Mouse (Mus musculus): ENCODE data around the gene Frmd4a. TPM values are rescaled to one million over a fixed set of nuclear protein-coding genes. Genes with fewer than 3 reads are reported as not detected.
"Not testable (repeated sequence)": the region's sequence is repeated elsewhere in the genome, so short reads cannot be mapped to it uniquely, and the experiment has no call there.

The Frmd4a gene
- polyA plus RNA-seq, 1 experiment from 2014 or later = 57.1 TPM

- no peaks in the 10 kb centered on the region for H3K4me1 ChIP-seq (replicated peaks)
- 74% methylated on average over 9 of the region's 9 CpGs for WGBS
Measured at GRCm38 (mm10) chr2:4326241-4327010, 308.9 kb downstream of the Frmd4a start.

GRCm38 (mm10) chr2:4327011-4327340 lies 309.5 kb downstream of the Frmd4a start:
- no peaks in the 10 kb centered on the region for H3K27me3 ChIP-seq
- no peaks in the 10 kb centered on the region for H3K4me1 ChIP-seq (replicated peaks)
- no peak overlapping the region for H3K4me2 ChIP-seq (replicated peaks)
- H3K36me3 ChIP-seq = no peaks in the 10 kb centered on the region
- H3K27ac ChIP-seq = no peak overlapping the region
- no peak overlapping the region for H3K9ac ChIP-seq (replicated peaks)
- H3K4me3 ChIP-seq (replicated peaks) = no peak overlapping the region
- no peak for ATAC-seq
- WGBS = 88% methylated on average over 4 of the region's 4 CpGs
- no peaks in the 10 kb centered on the region for H3K9me3 ChIP-seq

More at GRCm38 (mm10) chr2:4326241-4327010, 308.9 kb downstream of the Frmd4a start:
- no peak overlapping the region for H3K9ac ChIP-seq (replicated peaks)
- H3K27ac ChIP-seq = no peak overlapping the region
- no peak overlapping the region for H3K4me3 ChIP-seq (replicated peaks)
- H3K4me2 ChIP-seq (replicated peaks) = no peak overlapping the region
- no peaks in the 10 kb centered on the region for H3K27me3 ChIP-seq
- H3K9me3 ChIP-seq = no peaks in the 10 kb centered on the region
- H3K36me3 ChIP-seq = no peaks in the 10 kb centered on the region
- no peak for ATAC-seq

GRCm38 (mm10) chr2:4332441-4332840 lies 314.9 kb downstream of the Frmd4a start:
- no peaks in the 10 kb centered on the region for H3K36me3 ChIP-seq
- WGBS = 71% methylated on average over 8 of the region's 8 CpGs
- ATAC-seq = no peak
- H3K4me1 ChIP-seq (replicated peaks) = peaks cover 13% of the 10 kb centered on the region; the same call in 1 of the 2 replicates
- no peak overlapping the region for H3K27ac ChIP-seq
- H3K27me3 ChIP-seq = no peaks in the 10 kb centered on the region
- H3K9me3 ChIP-seq = no peaks in the 10 kb centered on the region
- no peak overlapping the region for H3K9ac ChIP-seq (replicated peaks)
- H3K4me2 ChIP-seq (replicated peaks) = no peak overlapping the region
- no peak overlapping the region for H3K4me3 ChIP-seq (replicated peaks)

GRCm38 (mm10) chr2:4334201-4334600 lies 316.7 kb downstream of the Frmd4a start:
- Histone ChIP-seq H3K4me3 (replicated peaks) (no peak overlapping the region), H3K27me3 (no peaks in the 10 kb centered on the region), H3K9ac (replicated peaks) (no peak overlapping the region), H3K4me2 (replicated peaks) (no peak overlapping the region), H3K27ac (no peak overlapping the region; the same call in 1 of the 2 replicates), H3K36me3 (no peaks in the 10 kb centered on the region), H3K4me1 (replicated peaks) (peaks cover 13% of the 10 kb centered on the region; the same call in 1 of the 2 replicates), H3K9me3 (no peaks in the 10 kb centered on the region)
- 18% methylated on average over 4 of the region's 4 CpGs for WGBS
- ATAC-seq = no peak

GRCm38 (mm10) chr2:4334936-4335335 lies 317.4 kb downstream of the Frmd4a start:
- H3K9ac ChIP-seq (replicated peaks) = no peak overlapping the region
- WGBS = 86% methylated on average over 5 of the region's 5 CpGs
- no peak for ATAC-seq
- H3K4me3 ChIP-seq (replicated peaks) = no peak overlapping the region
- no peaks in the 10 kb centered on the region for H3K9me3 ChIP-seq
- H3K4me2 ChIP-seq (replicated peaks) = no peak overlapping the region
- no peaks in the 10 kb centered on the region for H3K27me3 ChIP-seq
- no peaks in the 10 kb centered on the region for H3K36me3 ChIP-seq
- H3K4me1 ChIP-seq (replicated peaks) = peaks cover 14% of the 10 kb centered on the region
- H3K27ac ChIP-seq = no peak overlapping the region

GRCm38 (mm10) chr2:4335881-4336280 lies 318.4 kb downstream of the Frmd4a start:
- no peaks in the 10 kb centered on the region for H3K9me3 ChIP-seq
- peaks cover 21% of the 10 kb centered on the region for H3K4me1 ChIP-seq (replicated peaks)
- no peak overlapping the region for H3K4me2 ChIP-seq (replicated peaks)
- H3K9ac ChIP-seq (replicated peaks) = no peak overlapping the region
- ATAC-seq = no peak
- H3K36me3 ChIP-seq = no peaks in the 10 kb centered on the region
- WGBS = 76% methylated on average over 4 of the region's 4 CpGs
- no peaks in the 10 kb centered on the region for H3K27me3 ChIP-seq
- no peak overlapping the region for H3K27ac ChIP-seq
- H3K4me3 ChIP-seq (replicated peaks) = no peak overlapping the region

- H3K4me3 ChIP-seq (replicated peaks); H3K27me3 ChIP-seq; ATAC-seq; H3K4me2 ChIP-seq (replicated peaks); H3K9me3 ChIP-seq; H3K36me3 ChIP-seq; H3K27ac ChIP-seq; H3K9ac ChIP-seq (replicated peaks): not testable (repeated sequence)
- 56% methylated on average over 8 of the region's 8 CpGs for whole genome bisulfite sequencing
- H3K4me1 ChIP-seq (replicated peaks) = peaks cover 21% of the 10 kb centered on the region
Measured at GRCm38 (mm10) chr2:4338290-4338689, 320.8 kb downstream of the Frmd4a start.

GRCm38 (mm10) chr2:4339128-4339527 lies 321.6 kb downstream of the Frmd4a start:
- ATAC-seq = no peak
- Histone ChIP-seq H3K4me2 (replicated peaks) (no peak overlapping the region), H3K4me3 (replicated peaks) (no peak overlapping the region), H3K9ac (replicated peaks) (no peak overlapping the region), H3K27me3 (no peaks in the 10 kb centered on the region), H3K4me1 (replicated peaks) (peaks cover 21% of the 10 kb centered on the region), H3K9me3 (no peaks in the 10 kb centered on the region), H3K27ac (no peak overlapping the region; the same call in 1 of the 2 replicates), H3K36me3 (no peaks in the 10 kb centered on the region)
- WGBS = 79% methylated on average over 4 of the region's 4 CpGs

- Histone ChIP-seq H3K9ac (replicated peaks) (no peak overlapping the region), H3K27ac (no peak overlapping the region), H3K4me2 (replicated peaks) (no peak overlapping the region), H3K4me3 (replicated peaks) (no peak overlapping the region), H3K9me3 (no peaks in the 10 kb centered on the region), H3K36me3 (no peaks in the 10 kb centered on the region), H3K4me1 (replicated peaks) (peaks cover 17% of the 10 kb centered on the region), H3K27me3 (no peaks in the 10 kb centered on the region)
- 65% methylated on average over 3 of the region's 3 CpGs for WGBS
- ATAC-seq = no peak
Measured at GRCm38 (mm10) chr2:4339530-4340218, 322.2 kb downstream of the Frmd4a start.

GRCm38 (mm10) chr2:4340378-4340777 lies 322.9 kb downstream of the Frmd4a start:
- Histone ChIP-seq H3K4me2 (replicated peaks) (no peak overlapping the region), H3K27me3 (no peaks in the 10 kb centered on the region), H3K27ac (no peak overlapping the region), H3K4me3 (replicated peaks) (no peak overlapping the region), H3K4me1 (replicated peaks) (peaks cover 14% of the 10 kb centered on the region), H3K36me3 (no peaks in the 10 kb centered on the region), H3K9me3 (no peaks in the 10 kb centered on the region), H3K9ac (replicated peaks) (no peak overlapping the region)
- 59% methylated on average over 10 of the region's 10 CpGs for WGBS
- ATAC-seq = no peak

- H3K27me3 ChIP-seq = no peaks in the 10 kb centered on the region
- no peak for ATAC-seq
Measured at GRCm38 (mm10) chr2:4341141-4341540, 323.6 kb downstream of the Frmd4a start.

GRCm38 (mm10) chr2:4342005-4342404 lies 324.5 kb downstream of the Frmd4a start:
- Histone ChIP-seq H3K4me1 (replicated peaks) (peaks cover 16% of the 10 kb centered on the region), H3K27ac (no peak overlapping the region), H3K4me2 (replicated peaks) (no peak overlapping the region), H3K4me3 (replicated peaks) (no peak overlapping the region), H3K27me3 (no peaks in the 10 kb centered on the region), H3K9me3 (no peaks in the 10 kb centered on the region), H3K36me3 (no peaks in the 10 kb centered on the region), H3K9ac (replicated peaks) (no peak overlapping the region)
- no peak for ATAC-seq
- WGBS = 77% methylated on average over 7 of the region's 7 CpGs

More at GRCm38 (mm10) chr2:4341141-4341540, 323.6 kb downstream of the Frmd4a start:
- 77% methylated on average over 1 of the region's 1 CpGs for WGBS
- Histone ChIP-seq H3K4me2 (replicated peaks) (no peak overlapping the region), H3K27ac (no peak overlapping the region), H3K9ac (replicated peaks) (no peak overlapping the region), H3K9me3 (no peaks in the 10 kb centered on the region), H3K4me1 (replicated peaks) (peaks cover 15% of the 10 kb centered on the region), H3K36me3 (no peaks in the 10 kb centered on the region), H3K4me3 (replicated peaks) (no peak overlapping the region)

All from midbrain, embryonic 13.5 days (tissue).